ENCODE assay signal across 4 mouse cellular contexts in genomic region chr7:25265743-25266142, GRCm38 (mm10). TPM values are rescaled to one million over a fixed set of nuclear protein-coding genes. Genes with fewer than 3 reads are reported as not detected.
"Had no signal": no experiment of that assay in that cellular context is flagged by ENCODE, and none has a peak within 500 bp of the region (broad histone marks: within the 10 kb centered on the region; RNA-seq: fewer than 3 reads in every experiment).

No protein-coding gene starts in this region.

RNA-seq across cellular contexts. Expression of gene Prr19, which starts 35.5 kb away (rescaled TPM):
- total RNA-seq: neutrophil, adult 5-6 weeks had no signal
- polyA plus RNA-seq: small intestine, adult 2 months; spleen, adult 2 months; urinary bladder, adult 2 months had no signal
